ENCODE assay signal across 24 mouse cellular contexts in the genomic region with DNA sequence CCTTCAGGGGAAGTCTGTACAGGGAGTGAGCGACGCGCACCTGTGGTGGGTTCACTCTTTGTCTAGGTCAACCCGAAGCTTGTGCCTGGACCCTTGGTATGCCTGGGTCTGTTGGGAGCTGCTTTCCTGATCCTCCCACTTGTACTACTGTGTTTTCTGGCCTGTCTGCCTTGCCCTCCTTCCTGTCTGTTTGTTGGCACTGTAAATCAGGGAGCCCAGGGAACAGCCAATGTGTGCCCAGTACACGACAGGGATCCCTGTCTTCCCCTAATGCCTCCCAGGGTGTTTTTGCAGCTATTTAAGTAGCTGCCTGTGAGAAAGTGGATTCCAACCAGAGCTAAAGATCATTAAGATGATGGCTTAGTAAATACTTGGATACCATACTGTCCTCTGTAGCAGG. TPM values are rescaled to one million over a fixed set of nuclear protein-coding genes. Genes with fewer than 3 reads are reported as not detected.
DNase-seq lines count a peak whose midpoint lies in the region; ATAC-seq and TF ChIP-seq lines count a peak whose summit lies in the region.
"Had no signal": no experiment of that assay in that cellular context is flagged by ENCODE, and none has a peak within 500 bp of the region (broad histone marks: within the 10 kb centered on the region; RNA-seq: fewer than 3 reads in every experiment).

No protein-coding gene starts in this region.

- WGBS in cerebellum, adult 2 months = 30% methylated on average over 5 of the region's 5 CpGs

- peak; percentile 56; the same call in 1 of the 2 replicates for ATAC-seq in cerebellum, adult (ENCODE audit: insufficient number of reproducible peaks, low FRiP score, low TSS enrichment)
- ATAC-seq: CD4-positive, CD25-positive, alpha-beta regulatory T cell, adult 4 months; forebrain, embryonic 13.5 days; forebrain, embryonic 15.5 days; forebrain, postnatal 0 days had no signal

- no peaks in the 10 kb centered on the region for H3K9me3 ChIP-seq in ES-E14 (ENCODE audit: control insufficient read depth, insufficient read depth, low read depth, low read length)
- H3K9me3 ChIP-seq: embryonic facial prominence, embryonic 13.5 days; embryonic facial prominence, embryonic 15.5 days; forebrain, embryonic 10.5 days; forebrain, embryonic 13.5 days; forebrain, embryonic 15.5 days had no signal

- peaks cover 20% of the 10 kb centered on the region for H3K4me1 ChIP-seq in cerebellum, adult 2 months (ENCODE audit: control insufficient read depth, insufficient read depth, low read length)
- peaks cover 2 to 20% of the 10 kb centered on the region in 2 experiments; a peak in 3 of 4 replicates for H3K4me1 ChIP-seq in ES-E14 (ENCODE audit: control insufficient read depth in 2 of 2, insufficient read depth in 2 of 2, low read length in 2 of 2, poor library complexity in 1 of 2)
- H3K4me1 ChIP-seq: embryonic facial prominence, embryonic 13.5 days; embryonic facial prominence, embryonic 15.5 days; forebrain, embryonic 10.5 days; forebrain, embryonic 13.5 days; forebrain, embryonic 15.5 days had no signal

- H3K36me3 ChIP-seq in ES-E14 (ENCODE audit: control insufficient read depth, insufficient read depth, low read length, poor library complexity, severe bottlenecking) = 0 out of 2 replicates have a peak, but pooled peaks cover 2% of the 10 kb centered on the region
- H3K36me3 ChIP-seq: embryonic facial prominence, embryonic 13.5 days; embryonic facial prominence, embryonic 15.5 days; forebrain, embryonic 15.5 days had no signal

- DNase-seq in cerebellum, adult 11 months = no peak
- DNase-seq in cerebellum, adult 2 months = peak; percentile 33 to 58
- DNase-seq in cerebellum, adult 9-11 months = no peak
- peak; percentile 24 for DNase-seq in gastrocnemius, adult 18-20 months (ENCODE audit: low spot score)
- DNase-seq in gastrocnemius, postnatal 10 days = no peak
- no peak for DNase-seq in ES-E14 (ENCODE audit: low read depth, low spot score)
- DNase-seq in adrenal gland, adult 18-20 months (ENCODE audit: low spot score in 2 of 2) = no peak
- DNase-seq: adrenal gland, adult 8-10 months; adrenal gland, postnatal 14 days; adrenal gland, postnatal 36 days; B cell, adult 2 months; cerebellum, postnatal 36 days; embryo, embryonic 11 days; forebrain, postnatal 0 days had no signal

- no peak for TF ChIP-seq CTCF in cerebellum, adult 2 months (IDR thresholded peaks at IDR 0.05; ENCODE audit: borderline replicate concordance, insufficient read depth, low read depth, low read length)

- H3K9ac ChIP-seq in ES-E14 (ENCODE audit: insufficient read depth, low read depth, low read length, poor library complexity, severe bottlenecking) = 0 out of 2 replicates have a peak overlapping the region, but pooled peaks have one; percentile 3
- H3K9ac ChIP-seq: embryonic facial prominence, embryonic 13.5 days; embryonic facial prominence, embryonic 15.5 days; forebrain, embryonic 13.5 days; forebrain, embryonic 15.5 days; forebrain, postnatal 0 days had no signal

- in situ Hi-C loops in ES-E14 (cut with MboI; ENCODE audit: low sequenced_read_pairs in 2 of 2, unreplicated experiment in 2 of 2) = no loop called here

- peak overlapping the region; percentile 63; the same call in 1 of the 2 replicates for H3K27ac ChIP-seq in cerebellum, adult 2 months (ENCODE audit: insufficient read depth, low read length)
- no peak overlapping the region for H3K27ac ChIP-seq in ES-E14 (ENCODE audit: insufficient read depth, low read depth, low read length, poor library complexity, severe bottlenecking)
- H3K27ac ChIP-seq: embryonic facial prominence, embryonic 13.5 days; embryonic facial prominence, embryonic 15.5 days; forebrain, embryonic 10.5 days; forebrain, embryonic 13.5 days; forebrain, embryonic 15.5 days had no signal

- no peak for TF ChIP-seq POLR2A in cerebellum, adult 2 months (IDR thresholded peaks at IDR 0.05; ENCODE audit: borderline replicate concordance, insufficient read depth, low read length)

- H3K4me3 ChIP-seq in cerebellum, adult 2 months (replicated peaks; ENCODE audit: insufficient read depth, low read depth, low read length) = no peak overlapping the region
- H3K4me3 ChIP-seq in ES-E14 (ENCODE audit: insufficient read depth in 1 of 2, low read depth in 1 of 2, low read length in 2 of 2, poor library complexity in 1 of 2, severe bottlenecking in 1 of 2) = no peak overlapping the region
- H3K4me3 ChIP-seq: embryonic facial prominence, embryonic 13.5 days; embryonic facial prominence, embryonic 15.5 days; erythroblast, embryonic 14.5 days; forebrain, embryonic 10.5 days; forebrain, embryonic 13.5 days; forebrain, embryonic 15.5 days had no signal

- no peaks in the 10 kb centered on the region for H3K27me3 ChIP-seq in cerebellum, adult 2 months (ENCODE audit: control insufficient read depth, insufficient read depth, low read length)
- H3K27me3 ChIP-seq: CH12.LX; embryonic facial prominence, embryonic 13.5 days; embryonic facial prominence, embryonic 15.5 days; forebrain, embryonic 13.5 days; forebrain, embryonic 15.5 days had no signal

TF ChIP-seq in ES-E14, 5 proteins besides CTCF, POLR2A, EP300 and RAD21:
- no peak for TF ChIP-seq MAFK (IDR thresholded peaks at IDR 0.05; ENCODE audit: insufficient read depth, low read depth, low read length)
- no peak for TF ChIP-seq HCFC1 (IDR thresholded peaks at IDR 0.05; ENCODE audit: borderline replicate concordance, insufficient read depth, low read length)
- TF ChIP-seq ZNF384 (IDR thresholded peaks at IDR 0.05; ENCODE audit: low read depth, low read length) = no peak
- no peak for TF ChIP-seq CHD2 (IDR thresholded peaks at IDR 0.05; ENCODE audit: low read depth, low read length)
- TF ChIP-seq ZC3H11A (IDR thresholded peaks at IDR 0.05; ENCODE audit: borderline replicate concordance, low read depth, low read length) = no peak

RNA-seq across cellular contexts. Expression of gene Rragd, which starts 14.7 kb away (rescaled TPM):
- polyA plus RNA-seq in cerebellum, adult 2 months (2012; rRNA removed) = 45.4 and 51.7 TPM in 2 replicates
- 100 to 1,000 TPM; 174 to 189 TPM for total RNA-seq in gastrocnemius, adult 18-20 months (2021)
- 10 to 100 TPM; 85.6 to 93.7 TPM for total RNA-seq in gastrocnemius, postnatal 10 days (2021)
- total RNA-seq in ES-E14 (2012; rRNA removed) = 14.4 and 15.0 TPM in 2 replicates
- total RNA-seq in adrenal gland, adult 18-20 months (2021) = 10 to 100 TPM; 16.1 to 21.1 TPM
- total RNA-seq: MEL had no signal

RNA-seq across cellular contexts. Expression of gene Ube2j1, which starts 33.6 kb away (rescaled TPM):
- polyA plus RNA-seq in cerebellum, adult 2 months (2012; rRNA removed) = 78.9 and 80.8 TPM in 2 replicates
- 10 to 100 TPM; 47.3 to 49.3 TPM for total RNA-seq in gastrocnemius, adult 18-20 months (2021)
- total RNA-seq in gastrocnemius, postnatal 10 days (2021) = 10 to 100 TPM; 60.1 to 66.0 TPM
- total RNA-seq in ES-E14 (2012; rRNA removed) = 8.5 and 15.3 TPM in 2 replicates
- total RNA-seq in adrenal gland, adult 18-20 months (2021) = 10 to 100 TPM; 69.9 to 77.8 TPM

RNA-seq across cellular contexts. Expression of gene Ankrd6, which starts 46.9 kb away (rescaled TPM):
- polyA plus RNA-seq in cerebellum, adult 2 months (2012; rRNA removed) = 7.7 and 9.4 TPM in 2 replicates
- total RNA-seq in gastrocnemius, adult 18-20 months (2021) = 1 to 10 TPM; 3.0 to 6.9 TPM
- total RNA-seq in gastrocnemius, postnatal 10 days (2021) = 1 to 10 TPM; 2.9 to 3.5 TPM
- 7.8 TPM in 2 replicates for total RNA-seq in ES-E14 (2012; rRNA removed)
- 1 to 10 TPM; 2.0 to 3.3 TPM for total RNA-seq in adrenal gland, adult 18-20 months (2021)

Comparison
In these comparisons a context has a peak if more than half of its experiments do, and no peak if none do; other contexts are left out.
1. DNase-seq: peak in cerebellum, adult 2 months (2 of 2) and gastrocnemius, adult 18-20 months (single experiment); none in cerebellum, adult 11 months (single experiment), cerebellum, adult 9-11 months (single experiment), gastrocnemius, postnatal 10 days (single experiment), ES-E14 (single experiment) and adrenal gland, adult 18-20 months (0 of 2).